Mouse (Mus musculus): ENCODE measurements around the gene Tmprss12.
"Not testable (repeated sequence)": the region's sequence is repeated elsewhere in the genome, so short reads cannot be mapped to it uniquely, and the experiment has no call there.

Gene Tmprss12

DNA sequence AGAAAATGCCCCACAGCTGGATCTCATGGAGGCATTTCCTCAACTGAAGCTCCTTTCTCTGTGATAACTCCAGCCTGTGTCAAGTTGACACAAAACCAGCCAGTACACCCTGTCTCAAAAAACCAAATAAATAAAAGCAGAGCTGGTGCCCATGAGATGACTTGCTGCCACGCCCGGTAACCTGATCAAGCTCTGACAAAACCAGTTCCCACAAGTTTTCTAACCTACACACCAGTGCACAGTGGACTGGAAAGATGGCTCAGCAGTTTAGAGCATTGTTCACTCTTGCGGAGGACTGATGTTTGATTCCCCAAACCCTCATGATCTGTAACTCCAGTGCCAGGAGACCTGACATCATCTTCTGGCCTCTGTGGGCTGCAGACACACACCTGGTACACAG lies 44.6 kb downstream of the Tmprss12 start:
- no peak for DNase-seq (ENCODE audit: low spot score)

DNA sequence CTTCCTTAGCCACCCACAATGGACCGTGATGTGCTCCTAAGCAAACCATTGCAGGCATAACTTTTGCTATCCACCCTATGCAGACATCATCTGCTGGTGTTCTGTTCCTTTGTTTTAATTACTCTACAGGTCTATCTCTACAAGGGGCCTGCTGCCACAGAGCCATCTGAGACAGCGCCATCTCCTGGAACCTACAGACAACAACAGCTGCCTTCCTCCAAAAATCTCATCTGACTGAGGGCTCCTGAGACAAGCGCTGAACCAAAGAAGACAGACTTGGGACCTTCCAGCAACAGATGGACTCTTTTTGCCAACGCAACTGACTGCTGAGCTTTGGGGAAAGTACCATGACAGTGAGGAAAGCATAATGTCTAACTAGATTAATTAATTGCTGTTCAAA lies 47.5 kb downstream of the Tmprss12 start:
- not testable (repeated sequence) for DNase-seq (ENCODE audit: low spot score)

DNA sequence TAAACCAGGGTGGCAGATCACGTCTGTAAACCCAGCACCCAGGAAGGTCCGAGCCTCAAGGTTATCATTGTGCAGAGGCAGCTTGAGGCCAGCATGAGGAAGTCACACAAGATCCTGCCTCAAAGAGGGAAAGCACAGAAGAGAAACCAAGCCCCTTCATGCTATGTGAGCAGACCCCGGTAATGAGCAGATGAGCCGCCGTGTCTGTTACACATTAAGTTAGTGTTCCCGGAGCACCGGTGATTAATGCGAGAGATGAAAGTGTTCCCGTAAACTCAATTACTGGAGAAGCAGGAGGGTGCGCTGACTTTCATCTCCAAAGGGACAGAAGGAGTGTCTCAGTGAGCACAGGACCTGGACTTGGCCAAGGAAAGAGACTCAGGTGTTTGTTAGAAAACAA lies 48.7 kb downstream of the Tmprss12 start:
- not testable (repeated sequence) for DNase-seq (ENCODE audit: low spot score)

DNA sequence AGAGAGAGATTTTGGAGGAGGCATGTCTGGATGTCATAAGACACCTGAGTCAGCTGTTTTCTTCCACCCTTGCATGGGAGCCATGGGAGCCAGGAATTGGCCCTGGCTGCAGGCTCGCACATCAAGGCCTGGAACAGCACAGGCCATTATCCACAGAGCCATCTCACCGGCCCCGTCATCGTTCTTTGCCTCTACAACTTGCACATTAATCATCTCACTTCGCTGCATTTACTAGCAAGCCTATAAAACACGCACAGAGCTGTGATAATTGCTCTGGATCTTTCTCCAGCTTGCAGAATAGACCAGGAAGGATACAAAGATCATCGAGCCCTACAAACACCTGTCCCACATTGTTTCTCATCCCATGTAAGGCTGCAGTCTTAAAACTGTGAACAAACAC lies 50.1 kb downstream of the Tmprss12 start:
- no peak for DNase-seq (ENCODE audit: low spot score)

DNA sequence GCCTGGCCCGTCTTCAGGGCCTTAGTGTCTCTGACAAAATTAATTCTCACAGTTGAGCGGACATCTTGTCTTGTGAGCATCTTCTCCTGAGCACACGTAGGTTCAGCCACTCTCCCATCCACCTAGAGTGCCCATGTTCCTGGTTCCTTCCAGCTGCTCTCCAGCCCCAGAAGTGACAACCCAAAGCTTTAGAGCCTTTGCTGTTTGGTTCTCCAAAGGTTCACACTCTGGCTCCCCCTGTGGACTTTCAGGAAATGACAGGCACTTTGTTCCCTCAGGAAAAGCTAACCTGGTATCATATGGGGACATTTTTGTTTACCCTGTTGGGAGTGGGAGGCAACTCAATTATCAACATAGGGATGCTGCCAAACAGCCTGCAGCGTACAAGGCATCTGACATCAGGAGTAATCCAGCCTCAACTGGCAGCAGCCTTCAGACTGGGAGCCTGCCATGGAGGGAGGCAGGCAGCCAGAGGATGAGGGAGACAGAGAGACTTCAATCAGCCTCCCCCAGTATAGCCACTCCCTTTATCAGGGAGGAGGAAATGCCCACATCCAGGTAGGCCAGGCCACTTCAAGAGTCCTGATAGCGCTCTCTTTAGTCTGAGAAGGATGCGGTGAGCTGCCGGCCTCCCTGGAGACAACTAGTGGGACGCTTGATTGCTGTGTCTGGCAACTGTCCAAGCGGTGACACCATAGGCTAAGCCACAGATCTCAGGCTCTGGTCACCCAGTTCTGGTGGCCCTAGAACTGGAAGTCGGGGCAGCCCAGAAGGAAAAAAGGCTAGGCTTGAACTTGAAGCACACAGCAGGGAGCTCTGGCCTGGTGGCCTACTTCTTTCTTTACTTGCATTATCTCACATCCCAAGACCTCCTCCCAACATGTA lies 51.7 kb downstream of the Tmprss12 start:
- DNase-seq (ENCODE audit: low spot score): not testable (repeated sequence)

DNA sequence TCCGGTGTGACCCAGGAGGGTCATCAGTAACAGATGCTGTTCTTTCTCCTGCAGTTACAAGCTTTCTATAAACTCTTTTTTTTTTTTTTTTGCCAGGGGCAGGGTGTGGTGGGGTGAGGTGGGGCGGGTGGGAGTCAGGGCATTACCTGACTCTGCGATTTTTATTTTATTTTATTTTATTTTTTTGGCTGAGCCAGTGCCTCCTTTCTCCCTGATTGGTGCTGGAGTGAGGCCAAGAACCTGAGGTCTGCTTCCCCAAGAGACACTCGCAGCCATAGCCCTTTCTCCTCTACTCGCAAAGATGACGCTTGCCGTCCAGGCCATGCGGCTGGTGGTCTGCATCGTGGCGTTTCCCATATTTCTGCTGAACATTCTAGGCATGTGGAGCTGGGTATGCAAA lies 54.0 kb downstream of the Tmprss12 start, which contains the start of gene Mettl7a3:
TSS of gene Mettl7a3 (plus strand) at position 301 of the 400 bp plus-strand sequence.
- DNase-seq (ENCODE audit: low spot score): no peak

DNA sequence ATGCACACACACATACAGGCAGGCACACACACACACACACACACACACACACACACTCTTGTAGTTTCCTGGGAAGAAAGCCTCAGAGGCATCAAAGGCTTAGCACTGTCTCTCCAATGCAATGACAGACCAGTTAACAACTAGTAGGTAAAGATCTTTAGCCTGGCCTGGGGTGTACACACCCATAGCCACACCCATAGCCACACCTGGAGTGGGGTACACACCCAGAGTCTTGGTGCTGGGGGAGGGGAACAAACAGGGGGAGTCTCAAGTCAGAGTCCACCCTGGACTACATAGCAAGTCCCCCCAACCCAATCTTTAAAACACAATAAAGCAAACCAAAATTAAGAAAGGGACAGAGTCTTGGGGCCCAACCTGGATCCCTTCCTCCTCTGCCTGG lies 56.7 kb downstream of the Tmprss12 start:
- not testable (repeated sequence) for DNase-seq (ENCODE audit: low spot score)

DNA sequence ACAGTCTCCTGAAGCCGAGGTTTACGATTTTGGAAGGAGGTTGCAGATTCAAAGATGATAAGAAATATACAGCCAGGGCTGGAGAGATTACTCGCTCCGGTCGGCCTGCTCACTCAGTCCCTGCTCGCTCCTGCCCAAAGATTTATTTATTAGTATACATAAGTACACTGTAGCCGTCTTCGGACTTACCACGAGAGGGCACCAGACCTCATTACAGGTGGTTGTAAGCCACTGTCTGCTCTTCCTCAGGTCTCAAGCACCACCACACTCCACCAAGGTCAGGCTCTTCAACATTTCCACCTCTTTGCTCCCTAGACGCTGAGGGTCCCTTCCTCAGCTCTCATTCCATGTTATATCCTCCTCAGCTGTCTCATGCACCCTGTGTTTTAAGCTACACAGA lies 57.2 kb downstream of the Tmprss12 start:
- DNase-seq (ENCODE audit: low spot score): peak; percentile 10

DNA sequence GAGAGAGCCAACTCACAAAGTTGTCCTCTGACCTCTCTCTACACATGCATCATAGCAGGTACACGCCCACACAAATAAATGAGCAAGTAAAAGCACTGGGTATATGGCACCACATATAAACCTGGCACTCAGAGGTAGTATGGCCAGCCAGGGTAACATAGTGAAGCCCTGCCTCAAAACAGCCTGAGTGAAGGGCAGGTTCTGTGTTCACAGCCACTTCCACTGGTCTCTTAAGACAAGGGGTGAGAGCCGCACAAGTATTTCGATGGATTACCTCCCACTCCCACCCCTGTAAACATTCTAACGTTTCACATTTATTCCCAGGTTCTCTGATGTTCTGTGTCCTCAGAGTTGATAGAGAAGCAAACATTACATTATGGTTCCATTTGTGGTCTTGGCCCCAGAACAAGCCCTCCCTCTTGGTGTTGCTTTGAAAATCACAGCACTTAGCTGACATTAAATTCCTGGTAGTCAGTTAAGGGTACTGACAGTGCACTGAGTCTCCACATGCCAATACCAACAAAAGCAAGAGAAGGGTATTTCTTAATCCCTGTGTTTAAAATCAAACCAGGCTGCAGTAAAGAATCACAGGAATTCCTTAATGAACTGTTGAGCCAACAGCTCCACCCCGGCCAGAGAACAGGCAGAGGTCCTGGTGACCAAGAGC lies 60.8 kb downstream of the Tmprss12 start:
- DNase-seq (ENCODE audit: low spot score): not testable (repeated sequence)
